ENCODE assay signal across 27 mouse cellular contexts in genomic region chr14:60992144-60992543, GRCm38 (mm10). TPM values are rescaled to one million over a fixed set of nuclear protein-coding genes. Genes with fewer than 3 reads are reported as not detected.
DNase-seq lines count a peak whose midpoint lies in the region; ATAC-seq and TF ChIP-seq lines count a peak whose summit lies in the region.
"Had no signal": no experiment of that assay in that cellular context is flagged by ENCODE, and none has a peak within 500 bp of the region (broad histone marks: within the 10 kb centered on the region; RNA-seq: fewer than 3 reads in every experiment).

No protein-coding gene starts in this region.

- no peaks in the 10 kb centered on the region for H3K36me3 ChIP-seq in liver, postnatal 0 days (replicated peaks; ENCODE audit: insufficient read depth, low read length)
- H3K36me3 ChIP-seq: heart, embryonic 15.5 days; hindbrain, embryonic 13.5 days had no signal

- no peak for TF ChIP-seq EP300 in liver, postnatal 0 days (IDR thresholded peaks at IDR 0.05; ENCODE audit: low read depth)

- no peak for TF ChIP-seq POLR2A in cortical plate, adult 2 months (IDR thresholded peaks at IDR 0.05; ENCODE audit: extremely low read depth, insufficient read depth, low read length)

- H3K27ac ChIP-seq in cortical plate, adult 2 months (ENCODE audit: insufficient read depth, low read length), result peak overlapping the region; percentile 75
- H3K27ac ChIP-seq in liver, postnatal 0 days (ENCODE audit: low read depth), result no peak overlapping the region
- H3K27ac ChIP-seq: heart, embryonic 15.5 days; hindbrain, embryonic 10.5 days; hindbrain, embryonic 13.5 days had no signal

- no peak overlapping the region for H3K9ac ChIP-seq in liver, postnatal 0 days (replicated peaks)
- H3K9ac ChIP-seq: heart, embryonic 12.5 days; heart, embryonic 15.5 days; hindbrain, embryonic 13.5 days had no signal

- H3K9me3 ChIP-seq in liver, postnatal 0 days (ENCODE audit: low read length), result no peaks in the 10 kb centered on the region
- H3K9me3 ChIP-seq: heart, embryonic 12.5 days; heart, embryonic 15.5 days; hindbrain, embryonic 10.5 days; hindbrain, embryonic 13.5 days had no signal

- H3K27me3 ChIP-seq in liver, postnatal 0 days (ENCODE audit: insufficient read depth, low read length), result no peaks in the 10 kb centered on the region
- H3K27me3 ChIP-seq: heart, embryonic 12.5 days; heart, embryonic 15.5 days; hindbrain, embryonic 13.5 days had no signal

- H3K4me3 ChIP-seq in cortical plate, adult 2 months (ENCODE audit: insufficient read depth, low read length), result no peak overlapping the region
- H3K4me3 ChIP-seq in liver, postnatal 0 days (ENCODE audit: low read depth, low read length), result no peak overlapping the region
- H3K4me3 ChIP-seq: heart, embryonic 12.5 days; heart, embryonic 15.5 days; hindbrain, embryonic 10.5 days; hindbrain, embryonic 13.5 days had no signal

- peaks cover 11% of the 10 kb centered on the region for H3K4me1 ChIP-seq in cortical plate, adult 2 months (ENCODE audit: control insufficient read depth, insufficient read depth, low read length)
- peaks cover 3% of the 10 kb centered on the region; the same call in 1 of the 2 replicates for H3K4me1 ChIP-seq in liver, postnatal 0 days (ENCODE audit: insufficient read depth)

- H3K4me2 ChIP-seq in liver, postnatal 0 days (ENCODE audit: low read depth, low read length), result no peak overlapping the region
- H3K4me2 ChIP-seq: heart, embryonic 12.5 days; heart, embryonic 15.5 days; hindbrain, embryonic 13.5 days had no signal

- no peak for ATAC-seq in liver, postnatal 0 days
- ATAC-seq: CD4-positive, CD25-positive, alpha-beta regulatory T cell, adult 4 months; forebrain, embryonic 14.5 days; hindbrain, embryonic 16.5 days had no signal

- no peak for TF ChIP-seq CTCF in cortical plate, adult 2 months (IDR thresholded peaks at IDR 0.05; ENCODE audit: extremely low read depth, insufficient read depth, low read length)
- TF ChIP-seq CTCF in liver, postnatal 0 days (IDR thresholded peaks at IDR 0.05; ENCODE audit: low read depth), result no peak

- peak; percentile 23 to 27 for DNase-seq in left cerebral cortex, adult 18-20 months (ENCODE audit: low spot score in 2 of 2)
- DNase-seq in left cerebral cortex, adult 11 months (ENCODE audit: low spot score), result no peak
- DNase-seq in right cerebral cortex, adult 18-20 months, result peak; percentile 22
- no peak for DNase-seq in right cerebral cortex, adult 2 months (ENCODE audit: low spot score in 2 of 2)
- peak; percentile 30 for DNase-seq in right cerebral cortex, postnatal 4 days
- no peak for DNase-seq in layer of hippocampus, postnatal 10 days (ENCODE audit: low spot score in 2 of 2)
- DNase-seq in liver, postnatal 0 days, result no peak
- DNase-seq: adrenal gland, adult 2 months; adrenal gland, postnatal 14 days; cerebellum, adult 11-12 months; cerebellum, adult 8-10 months; cerebellum, postnatal 10 days; cerebellum, postnatal 36 days; gastrocnemius, postnatal 25 days; heart, adult 18-20 months; heart, postnatal 10 days; heart, postnatal 36 days had no signal

- WGBS in liver, postnatal 0 days (ENCODE audit: insufficient replicate concordance), result 82% methylated on average over 4 of the region's 4 CpGs

RNA-seq across cellular contexts. Expression of gene Tnfrsf19, which starts 54.1 kb away (rescaled TPM):
- 10 to 100 TPM; 56.7 to 58.1 TPM for total RNA-seq in left cerebral cortex, adult 18-20 months (2021)
- polyA plus RNA-seq in cortical plate, adult 2 months (2012; rRNA removed), result 56.8 and 59.1 TPM in 2 replicates
- 10 to 100 TPM; 75.9 to 87.9 TPM for total RNA-seq in layer of hippocampus, postnatal 10 days (2021)
- polyA plus RNA-seq in liver, postnatal 0 days (2015; fragmentation: Nextera tagmentation; extraction: Ambion mirVana), result 2.4 and 2.5 TPM in 2 replicates
- total RNA-seq: MEL had no signal
- polyA plus RNA-seq: C2C12; CD4-positive, CD25-positive, alpha-beta regulatory T cell, adult 4 months had no signal

Comparison
In these comparisons a context has a peak if more than half of its experiments do, and no peak if none do; other contexts are left out.
1. DNase-seq: peak in left cerebral cortex, adult 18-20 months (2 of 2), right cerebral cortex, adult 18-20 months (single experiment) and right cerebral cortex, postnatal 4 days (single experiment); none in left cerebral cortex, adult 11 months (single experiment), right cerebral cortex, adult 2 months (0 of 2), layer of hippocampus, postnatal 10 days (0 of 2) and liver, postnatal 0 days (single experiment).